Mouse (Mus musculus) stomach, postnatal 0 days (tissue): ENCODE results near the gene Mef2a. TPM values are rescaled to one million over a fixed set of nuclear protein-coding genes. Genes with fewer than 3 reads are reported as not detected.
A peak's percentile ranks its signal among the peaks of the same experiment; 100 is the strongest.
"Not testable (repeated sequence)": the region's sequence is repeated elsewhere in the genome, so short reads cannot be mapped to it uniquely, and the experiment has no call there.

Experiments used
- ATAC-seq: fragments of 200-750 bp; cut with Nextera tagmentation; 2 replicates; pipeline ENCODE4 v1.8.0; 2017; ENCODE audit not compliant: low FRiP score, low TSS enrichment
- DNase-seq: peaks from one replicate; pipeline ENCODE4 v3.0.0-alpha.2; 2016; ENCODE audit warnings: low spot score
- H3K27ac ChIP-seq: fragments of 300-500 bp; sonication (generic); replicated peaks from 2 replicates; pipeline ENCODE4 v1.5.1; 2014; ENCODE audit warnings: mild to moderate bottlenecking, control low read depth
- H3K27me3 ChIP-seq: fragments of 300-500 bp; sonication (generic); 2 replicates; pipeline ENCODE4 v1.6.1; 2014; ENCODE audit warnings: low read length; ENCODE audit not compliant: control insufficient read depth, insufficient read depth
- H3K36me3 ChIP-seq: fragments of 300-500 bp; sonication (generic); 2 replicates; pipeline ENCODE4 v1.6.1; 2014; ENCODE audit warnings: low read length, mixed read lengths; ENCODE audit not compliant: control insufficient read depth, insufficient read depth
- H3K4me1 ChIP-seq: fragments of 300-500 bp; sonication (generic); replicated peaks from 2 replicates; pipeline ENCODE4 v1.6.1; 2014; ENCODE audit warnings: antibody characterized with exemption; ENCODE audit not compliant: control insufficient read depth, insufficient read depth
- H3K4me2 ChIP-seq: fragments of 300-500 bp; sonication (generic); replicated peaks from 2 replicates; pipeline ENCODE4 v1.6.1; 2014; ENCODE audit warnings: low read depth, mild to moderate bottlenecking, control low read depth, moderate library complexity
- H3K4me3 ChIP-seq: fragments of 300-500 bp; sonication (generic); 2 replicates; pipeline ENCODE4 v1.5.1; 2014; ENCODE audit warnings: low read depth, low read length, control low read depth
- H3K9ac ChIP-seq: fragments of 300-500 bp; sonication (generic); 2 replicates; pipeline ENCODE4 v1.6.1; 2014; ENCODE audit warnings: mild to moderate bottlenecking, low read length, control low read depth, mixed read lengths
- H3K9me3 ChIP-seq: fragments of 300-500 bp; sonication (generic); 2 replicates; pipeline ENCODE4 v1.6.1; 2016; ENCODE audit warnings: low read length; ENCODE audit not compliant: control insufficient read depth
- CTCF ChIP-seq: IDR thresholded peaks from 2 replicates; pipeline ENCODE4 v1.5.1; 2016; ENCODE audit warnings: antibody characterized with exemption, low read depth, mild to moderate bottlenecking, moderate library complexity
- EP300 ChIP-seq: optimal IDR thresholded peaks from 2 replicates; pipeline ENCODE3; 2016; ENCODE audit warnings: antibody characterized with exemption
- WGBS: fragments of 180-500 bp; shearing (Covaris S2); extraction: QIAGEN DNeasy Blood & Tissue Kit; methylation state at CpG from one replicate; pipeline ENCODE4 v1.1.7; 2014; 5-methylcytosine and 5-hydroxymethylcytosine counted together
- polyA plus RNA-seq: library from polyadenylated mRNA; unstranded; fragments of >200 nt; fragmentation: Nextera tagmentation; extraction: Ambion mirVana; gene quantifications from 2 replicates; pipeline ENCODE4 v1.2.1, GENCODE M21; 2015

Gene Mef2a
- polyA plus RNA-seq, 1 experiment from 2014 or later = 21.5 TPM

DNA sequence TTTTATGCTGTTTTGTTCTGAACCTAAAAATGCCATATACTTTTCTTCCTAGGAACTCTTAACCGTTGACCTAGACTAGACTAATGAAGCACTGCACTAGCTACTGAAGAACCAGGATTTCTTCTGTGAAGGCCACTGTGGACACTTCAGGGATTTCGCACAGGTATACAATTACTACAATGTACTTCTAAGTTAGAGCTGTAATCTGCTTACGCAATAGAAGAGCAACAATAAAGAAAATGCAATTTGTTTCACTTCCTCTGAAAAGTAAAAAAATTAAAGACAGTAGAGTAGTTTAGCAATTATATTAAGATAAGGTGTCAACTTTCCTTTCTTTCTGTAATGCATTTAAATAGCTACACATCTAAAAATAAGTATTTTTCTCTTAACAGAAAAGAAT lies 65.6 kb downstream of the Mef2a start:
- no peak overlapping the region for H3K4me3 ChIP-seq
- TF ChIP-seq EP300 (no peak), CTCF (no peak)
- whole genome bisulfite sequencing = 89% methylated on average over 3 of the region's 3 CpGs
- H3K27me3 ChIP-seq = no peaks in the 10 kb centered on the region
- no peak for DNase-seq
- H3K9ac ChIP-seq = no peak overlapping the region
- no peak overlapping the region for H3K27ac ChIP-seq
- H3K4me1 ChIP-seq = no peaks in the 10 kb centered on the region
- H3K9me3 ChIP-seq = no peaks in the 10 kb centered on the region
- no peak for ATAC-seq
- no peak overlapping the region for H3K4me2 ChIP-seq
- no peaks in the 10 kb centered on the region for H3K36me3 ChIP-seq

DNA sequence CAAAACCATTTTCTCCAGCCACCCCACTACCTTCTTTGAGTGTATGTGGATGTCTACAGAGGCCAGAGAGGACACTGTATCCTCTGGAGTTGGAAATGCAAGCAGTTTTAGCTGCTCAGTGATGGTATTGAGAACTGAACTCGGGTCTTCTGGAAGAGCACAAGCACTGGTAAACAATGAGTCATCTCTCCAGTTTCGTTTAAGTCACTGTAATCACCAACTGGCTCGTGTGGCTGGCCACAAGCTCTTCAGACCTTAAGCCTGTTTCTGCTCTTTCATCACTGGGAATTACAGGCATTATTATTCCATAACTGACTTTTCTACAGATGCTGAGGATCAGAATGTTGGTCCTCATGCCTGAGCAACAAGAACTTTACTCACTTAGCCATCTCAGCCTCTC lies 67.7 kb downstream of the Mef2a start:
- ATAC-seq (no peak), DNase-seq (no peak)
- Histone ChIP-seq H3K36me3 (no peaks in the 10 kb centered on the region), H3K9me3 (no peaks in the 10 kb centered on the region), H3K27ac (no peak overlapping the region), H3K4me2 (no peak overlapping the region), H3K27me3 (no peaks in the 10 kb centered on the region), H3K9ac (no peak overlapping the region), H3K4me3 (no peak overlapping the region), H3K4me1 (no peaks in the 10 kb centered on the region)
- 34% methylated on average over 3 of the region's 3 CpGs for WGBS
- TF ChIP-seq EP300 = no peak
- TF ChIP-seq CTCF = no peak

DNA sequence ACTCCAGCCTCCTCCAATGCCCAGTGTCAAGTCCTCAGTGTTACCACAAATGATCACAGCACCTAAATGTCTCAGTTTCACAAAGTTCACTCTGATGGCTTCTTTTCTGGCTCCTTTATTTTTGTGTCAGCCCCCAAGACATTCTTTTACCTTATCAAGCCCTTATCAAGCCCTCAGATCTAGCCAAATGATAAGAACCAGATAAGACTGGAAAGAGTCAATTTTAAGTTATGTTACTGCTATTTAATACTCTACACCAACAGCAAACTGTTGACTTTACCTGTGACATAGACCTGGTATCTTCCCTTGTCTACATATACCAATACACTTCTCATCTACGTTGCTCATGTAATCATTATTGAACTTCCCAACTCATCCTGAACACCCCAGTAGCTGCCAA lies 76.2 kb downstream of the Mef2a start:
- H3K4me1 ChIP-seq = no peaks in the 10 kb centered on the region
- no peak overlapping the region for H3K27ac ChIP-seq
- DNase-seq (no peak), ATAC-seq (no peak)
- no peaks in the 10 kb centered on the region for H3K9me3 ChIP-seq
- WGBS = 59% methylated on average over 1 of the region's 1 CpGs
- H3K27me3 ChIP-seq = no peaks in the 10 kb centered on the region
- TF ChIP-seq CTCF = no peak
- TF ChIP-seq EP300 = no peak
- no peak overlapping the region for H3K4me3 ChIP-seq
- H3K4me2 ChIP-seq = no peak overlapping the region
- H3K9ac ChIP-seq = no peak overlapping the region
- H3K36me3 ChIP-seq = no peaks in the 10 kb centered on the region

DNA sequence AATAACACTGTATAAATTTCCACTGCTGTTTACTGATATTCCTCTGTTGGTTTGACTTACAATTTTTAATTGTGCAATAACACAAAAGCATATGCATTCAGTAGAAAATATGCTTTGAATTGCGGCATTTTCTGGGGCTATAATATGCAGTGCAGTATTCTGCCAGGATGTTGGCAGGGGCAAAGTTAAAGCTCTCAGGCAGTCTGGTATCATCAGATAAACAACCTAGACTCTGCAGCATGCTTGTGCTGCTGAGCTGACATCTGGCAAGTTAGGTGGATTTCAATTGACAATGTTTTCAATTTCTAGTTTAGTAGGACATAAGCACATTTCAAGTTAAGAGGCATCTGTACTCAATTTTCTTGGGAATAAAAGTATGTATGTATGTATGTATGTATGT lies 81.3 kb downstream of the Mef2a start:
- Histone ChIP-seq H3K9ac (no peak overlapping the region), H3K36me3 (no peaks in the 10 kb centered on the region), H3K27me3 (no peaks in the 10 kb centered on the region), H3K9me3 (no peaks in the 10 kb centered on the region), H3K4me3 (no peak overlapping the region), H3K4me2 (no peak overlapping the region), H3K27ac (no peak overlapping the region), H3K4me1 (no peaks in the 10 kb centered on the region)
- DNase-seq (no peak), ATAC-seq (no peak)
- TF ChIP-seq EP300 (no peak), CTCF (no peak)
- WGBS = 79% methylated on average over 1 of the region's 1 CpGs

DNA sequence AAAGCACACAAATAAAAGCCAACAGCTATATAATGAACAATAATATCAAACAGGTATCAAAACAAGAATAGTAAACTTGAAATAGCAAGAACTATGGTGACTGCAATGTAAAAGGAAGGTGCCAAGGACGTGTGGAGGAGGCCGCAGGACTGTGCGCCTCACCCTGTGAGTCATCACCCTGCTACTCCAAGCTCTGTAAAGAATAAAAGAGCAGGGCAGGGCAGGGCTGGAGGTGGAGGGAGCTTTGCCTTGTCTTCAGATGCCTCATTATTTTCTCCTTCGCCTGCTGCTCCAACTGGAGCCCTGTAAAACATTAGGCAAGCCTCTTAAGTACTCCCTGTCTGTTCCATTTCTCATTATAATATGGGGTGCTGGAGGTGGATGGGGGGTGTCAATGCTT lies 85.2 kb downstream of the Mef2a start:
- TF ChIP-seq CTCF (no peak), EP300 (no peak)
- H3K4me2 ChIP-seq = no peak overlapping the region
- 55% methylated on average over 4 of the region's 4 CpGs for WGBS
- ATAC-seq (peak; percentile 98), DNase-seq (peak; percentile 73)
- H3K9me3 ChIP-seq = no peaks in the 10 kb centered on the region
- no peak overlapping the region for H3K4me3 ChIP-seq
- H3K4me1 ChIP-seq = no peaks in the 10 kb centered on the region
- H3K9ac ChIP-seq = no peak overlapping the region
- no peaks in the 10 kb centered on the region for H3K27me3 ChIP-seq
- H3K36me3 ChIP-seq = no peaks in the 10 kb centered on the region
- H3K27ac ChIP-seq = peak overlapping the region; percentile 49; the same call in 1 of the 2 replicates

DNA sequence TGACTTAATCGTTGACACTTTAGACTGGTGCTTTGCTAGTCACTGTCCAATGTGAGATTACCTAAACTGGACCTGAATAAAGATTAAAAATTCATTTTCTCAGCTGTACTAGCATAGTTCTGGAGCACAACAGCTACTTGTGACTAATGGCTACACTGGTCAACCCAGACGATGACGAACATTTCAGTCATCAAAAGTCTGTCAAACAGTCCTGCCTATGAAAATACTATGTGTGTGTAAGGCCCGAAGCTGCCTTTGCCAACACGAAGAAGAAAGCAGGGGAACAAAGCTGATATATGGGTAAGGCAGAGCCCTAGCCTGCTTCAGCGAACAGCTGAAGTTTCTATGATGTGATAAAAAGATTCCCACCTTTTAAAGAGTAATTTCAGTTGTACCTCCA lies 89.1 kb downstream of the Mef2a start:
- no peak overlapping the region for H3K9ac ChIP-seq
- ATAC-seq (no peak), DNase-seq (no peak)
- no peak overlapping the region for H3K27ac ChIP-seq
- H3K9me3 ChIP-seq = no peaks in the 10 kb centered on the region
- no peak overlapping the region for H3K4me2 ChIP-seq
- no peaks in the 10 kb centered on the region for H3K4me1 ChIP-seq
- no peaks in the 10 kb centered on the region for H3K36me3 ChIP-seq
- TF ChIP-seq CTCF = no peak
- no peak for TF ChIP-seq EP300
- no peak overlapping the region for H3K4me3 ChIP-seq
- no peaks in the 10 kb centered on the region for H3K27me3 ChIP-seq
- 75% methylated on average over 6 of the region's 6 CpGs for WGBS

DNA sequence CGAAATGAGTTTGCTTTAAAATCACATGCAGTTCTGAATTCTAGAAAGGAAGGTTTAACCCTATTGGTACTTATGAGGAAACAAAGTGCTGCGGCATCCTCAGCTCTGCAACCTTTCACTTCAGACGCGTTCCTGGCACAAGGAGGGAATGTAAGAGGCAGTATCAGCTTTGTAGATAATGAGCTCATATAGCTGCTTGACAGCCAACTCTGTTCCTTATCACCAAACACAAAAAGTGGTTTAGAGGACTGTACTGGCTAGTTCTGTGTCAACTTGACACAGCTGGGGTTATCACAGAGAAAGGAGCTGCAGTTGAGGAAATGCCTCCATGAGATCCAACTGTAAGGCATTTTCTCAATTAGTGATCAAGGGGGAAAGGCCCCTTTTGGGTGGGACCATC lies 102.2 kb downstream of the Mef2a start:
- ATAC-seq, H3K36me3 ChIP-seq, H3K4me1 ChIP-seq, H3K27ac ChIP-seq, H3K4me3 ChIP-seq, H3K9ac ChIP-seq, DNase-seq, H3K9me3 ChIP-seq, H3K27me3 ChIP-seq, H3K4me2 ChIP-seq: not testable (repeated sequence)
- WGBS = 60% methylated on average over 4 of the region's 4 CpGs
